Comparison of ENCODE assay signal across 7 mouse cellular contexts in genomic region chr8:120543416-120544055, GRCm38 (mm10). TPM values are rescaled to one million over a fixed set of nuclear protein-coding genes. Genes with fewer than 3 reads are reported as not detected.
DNase-seq lines count a peak whose midpoint lies in the region; ATAC-seq lines count a peak whose summit lies in the region.

No protein-coding gene starts in this region.

- intact Hi-C loops in gastrocnemius, postnatal 14 days (cut with DNase I; ENCODE audit: low total_unique reads), result no loop called here

- H3K9me3 ChIP-seq in midbrain, embryonic 10.5 days (replicated peaks), result no peaks in the 10 kb centered on the region
- no peaks in the 10 kb centered on the region for H3K9me3 ChIP-seq in midbrain, embryonic 11.5 days (ENCODE audit: control insufficient read depth, low read length)
- no peaks in the 10 kb centered on the region for H3K9me3 ChIP-seq in midbrain, embryonic 16.5 days (replicated peaks; ENCODE audit: control insufficient read depth, low read length, poor library complexity, severe bottlenecking)

- H3K4me1 ChIP-seq in midbrain, embryonic 10.5 days, result peaks cover 99% of the 10 kb centered on the region
- peaks cover 74% of the 10 kb centered on the region for H3K4me1 ChIP-seq in midbrain, embryonic 11.5 days (ENCODE audit: control insufficient read depth, insufficient read depth, low read length)
- peaks cover 69% of the 10 kb centered on the region for H3K4me1 ChIP-seq in midbrain, embryonic 16.5 days (ENCODE audit: control insufficient read depth, insufficient read depth, low read length)

- H3K9ac ChIP-seq in midbrain, embryonic 11.5 days (ENCODE audit: low read length), result no peak overlapping the region
- H3K9ac ChIP-seq in midbrain, embryonic 16.5 days (ENCODE audit: low read depth, low read length), result no peak overlapping the region

- no peaks in the 10 kb centered on the region for H3K36me3 ChIP-seq in midbrain, embryonic 10.5 days
- no peaks in the 10 kb centered on the region for H3K36me3 ChIP-seq in midbrain, embryonic 11.5 days (ENCODE audit: control insufficient read depth, insufficient read depth, low read length)
- H3K36me3 ChIP-seq in midbrain, embryonic 16.5 days (ENCODE audit: control insufficient read depth, insufficient read depth, low read length), result no peaks in the 10 kb centered on the region

- H3K4me2 ChIP-seq in midbrain, embryonic 11.5 days, result no peak overlapping the region
- H3K4me2 ChIP-seq in midbrain, embryonic 16.5 days (ENCODE audit: low read length), result peak overlapping the region; percentile 5; the same call in 1 of the 2 replicates

- WGBS in midbrain, embryonic 10.5 days, result 72% methylated on average over 8 of the region's 8 CpGs
- WGBS in midbrain, embryonic 11.5 days, result 68% methylated on average over 8 of the region's 8 CpGs
- 47% methylated on average over 8 of the region's 8 CpGs for WGBS in midbrain, embryonic 16.5 days

- DNase-seq in midbrain, embryonic 10.5 days (ENCODE audit: low spot score), result no peak
- no peak for DNase-seq in midbrain, embryonic 11.5 days (ENCODE audit: low spot score, missing footprints)
- DNase-seq in gastrocnemius, postnatal 14 days, result peak; percentile 70
- DNase-seq in kidney, adult 8-10 months, result peak; percentile 94 to 96
- DNase-seq in layer of hippocampus, adult 9-10 months (ENCODE audit: low spot score), result no peak

- peak overlapping the region; percentile 23; the same call in 1 of the 2 replicates for H3K4me3 ChIP-seq in midbrain, embryonic 10.5 days
- no peak overlapping the region for H3K4me3 ChIP-seq in midbrain, embryonic 11.5 days (ENCODE audit: low read depth, low read length)
- H3K4me3 ChIP-seq in midbrain, embryonic 16.5 days (ENCODE audit: low read depth, low read length), result no peak overlapping the region

- no peak for ATAC-seq in midbrain, embryonic 11.5 days (ENCODE audit: low FRiP score)
- ATAC-seq in midbrain, embryonic 16.5 days, result no peak
- ATAC-seq in granulocyte monocyte progenitor cell, adult 5-6 weeks (replicated peaks; ENCODE audit: poor library complexity, severe bottlenecking), result no peak

- H3K27ac ChIP-seq in midbrain, embryonic 10.5 days (replicated peaks), result peak overlapping the region; percentile 70
- H3K27ac ChIP-seq in midbrain, embryonic 11.5 days (ENCODE audit: low read depth, low read length), result no peak overlapping the region; the same call in 1 of the 2 replicates
- no peak overlapping the region for H3K27ac ChIP-seq in midbrain, embryonic 16.5 days (ENCODE audit: low read length)

- H3K27me3 ChIP-seq in midbrain, embryonic 10.5 days (ENCODE audit: low read depth, poor library complexity, severe bottlenecking), result peaks cover 42% of the 10 kb centered on the region
- H3K27me3 ChIP-seq in midbrain, embryonic 11.5 days (ENCODE audit: control insufficient read depth, insufficient read depth, low read length), result no peaks in the 10 kb centered on the region
- no peaks in the 10 kb centered on the region for H3K27me3 ChIP-seq in midbrain, embryonic 16.5 days (ENCODE audit: control insufficient read depth, insufficient read depth, low read depth, low read length)

RNA-seq across cellular contexts. Expression of gene Gins2, which starts 45.6 kb away (rescaled TPM):
- polyA plus RNA-seq in midbrain, embryonic 10.5 days (2016; fragmentation: Nextera tagmentation; extraction: Ambion mirVana), result 162 and 192 TPM in 2 replicates
- polyA plus RNA-seq in midbrain, embryonic 11.5 days (2014; fragmentation: Nextera tagmentation; extraction: Ambion mirVana), result 113 and 120 TPM in 2 replicates
- 1 to 10 TPM; 2.9 to 3.6 TPM for total RNA-seq in gastrocnemius, postnatal 14 days (2021)
- 10.7 and 13.3 TPM in 2 replicates for polyA plus RNA-seq in midbrain, embryonic 16.5 days (2015; fragmentation: Nextera tagmentation; extraction: Ambion mirVana)
- 54.6 and 81.8 TPM in 2 replicates for total RNA-seq in granulocyte monocyte progenitor cell, adult 5-6 weeks (2014; fragmentation: Nextera tagmentation)
- total RNA-seq in granulocyte monocyte progenitor cell, adult 5-6 weeks (2017), result 42.4 and 47.6 TPM in 2 replicates

Comparison
In these comparisons a context has a peak if more than half of its experiments do, and no peak if none do; other contexts are left out.
1. DNase-seq: peak in gastrocnemius, postnatal 14 days (single experiment) and kidney, adult 8-10 months (2 of 2); none in midbrain, embryonic 10.5 days (single experiment), midbrain, embryonic 11.5 days (single experiment) and layer of hippocampus, adult 9-10 months (single experiment).